1 mouse cellular context compared by ENCODE assay signal in the genomic region with DNA sequence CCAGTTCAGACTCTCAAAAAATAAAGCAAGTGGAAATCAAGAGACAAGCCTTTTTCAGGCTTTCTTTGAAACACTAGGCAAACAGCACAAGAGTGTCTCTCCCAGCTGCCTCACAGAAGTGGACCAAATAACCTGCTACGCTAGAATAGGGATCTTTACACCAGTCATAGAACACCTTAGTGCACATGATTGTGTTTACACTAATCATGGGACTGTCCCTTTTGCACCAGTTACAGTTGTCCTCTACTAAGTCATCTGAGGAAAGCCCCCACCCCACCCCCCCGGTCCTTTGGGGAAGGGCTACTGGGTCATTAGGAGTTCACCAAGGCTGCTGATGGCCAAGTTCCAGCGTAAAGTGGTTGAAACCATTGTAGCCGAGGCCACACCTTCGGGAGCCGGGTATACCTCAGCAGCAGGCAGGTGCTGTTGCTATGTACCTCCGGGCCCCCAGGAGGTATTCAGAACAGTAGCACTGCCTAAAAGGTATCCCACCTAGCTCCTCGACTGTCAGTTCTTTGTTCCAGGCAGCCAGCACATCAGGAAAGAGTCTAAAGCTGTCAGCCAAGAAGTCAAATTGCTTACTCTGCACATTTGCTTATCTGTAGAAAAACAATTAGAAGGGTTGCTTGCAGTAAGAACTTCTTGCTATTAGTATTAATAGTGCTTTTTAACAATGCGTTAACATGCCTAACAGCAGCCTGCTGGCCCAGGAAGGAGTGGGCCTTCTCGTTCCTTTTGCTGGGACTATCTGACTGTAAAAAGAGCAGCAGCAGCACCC.
TF ChIP-seq lines count a peak whose summit lies in the region.

No protein-coding gene starts in this region.

TF ChIP-seq in CH12.LX, 34 proteins besides CTCF, POLR2A, EP300 and RAD21 (continued from another document):
- no peak for TF ChIP-seq POLR2AphosphoS2 (IDR thresholded peaks at IDR 0.05; ENCODE audit: low read depth, low read length)
- peak; percentile 25; the same call in 1 of the 2 replicates for TF ChIP-seq IRF4 (IDR thresholded peaks at IDR 0.05; ENCODE audit: low read depth, low read length)
